Mouse (Mus musculus) liver, embryonic 14.5 days (tissue): ENCODE measurements around the gene Mbd3l1. TPM values are rescaled to one million over a fixed set of nuclear protein-coding genes. Genes with fewer than 3 reads are reported as not detected.

ENCODE experiments used
- ATAC-seq: fragments of 200-750 bp; cut with Nextera tagmentation; 2 replicates; pipeline ENCODE4 v1.8.0; 2017; ENCODE audit warnings: moderate number of reproducible peaks, mild to moderate bottlenecking, moderate library complexity; ENCODE audit not compliant: insufficient read depth
- DNase-seq, 3 experiments: peaks; one replicate each; pipeline ENCODE4 v3.0.0-alpha.2; 2012 to 2013; ENCODE audit warnings: low read depth in 3 of 3, low spot score in 3 of 3
- H3K27ac ChIP-seq: fragments of 300-500 bp; sonication (generic); 2 replicates; pipeline ENCODE4 v1.5.1; 2014; ENCODE audit warnings: moderate library complexity, mild to moderate bottlenecking, control low read depth, inconsistent platforms
- H3K27me3 ChIP-seq: fragments of 300-500 bp; sonication (generic); 2 replicates; pipeline ENCODE4 v1.6.1; 2014; ENCODE audit warnings: mild to moderate bottlenecking, low read length, moderate library complexity; ENCODE audit not compliant: control insufficient read depth, insufficient read depth
- H3K36me3 ChIP-seq: fragments of 300-500 bp; sonication (generic); replicated peaks from 2 replicates; pipeline ENCODE4 v1.6.1; 2014; ENCODE audit warnings: low read depth; ENCODE audit not compliant: control insufficient read depth, insufficient read depth
- H3K4me1 ChIP-seq, 2 experiments: fragments of 200-500 bp in 1 of 2; fragments of 300-500 bp in 1 of 2; sonication (generic) in 1 of 2; replicated peaks; 2 replicates each; pipeline ENCODE4 v1.6.1; 2012 to 2014; ENCODE audit warnings: antibody characterized with exemption in 1 of 2, inconsistent platforms in 1 of 2, low read length in 1 of 2; ENCODE audit not compliant: control insufficient read depth in 2 of 2, insufficient read depth in 2 of 2
- H3K4me2 ChIP-seq: fragments of 300-500 bp; sonication (generic); 2 replicates; pipeline ENCODE4 v1.6.1; 2014; ENCODE audit warnings: low read depth, mild to moderate bottlenecking, control low read depth, moderate library complexity
- H3K4me3 ChIP-seq, 2 experiments: fragments of 200-500 bp in 1 of 2; fragments of 300-500 bp in 1 of 2; sonication (generic) in 1 of 2; 2 replicates each; pipeline ENCODE4 v1.5.1; 2012 to 2014; ENCODE audit warnings: low read depth in 2 of 2, low read length in 2 of 2, mild to moderate bottlenecking in 2 of 2, control low read depth in 1 of 2, inconsistent platforms in 1 of 2, moderate library complexity in 1 of 2; ENCODE audit not compliant: insufficient read depth in 1 of 2
- H3K9ac ChIP-seq: fragments of 300-500 bp; sonication (generic); replicated peaks from 2 replicates; pipeline ENCODE4 v1.6.1; 2014; ENCODE audit warnings: mild to moderate bottlenecking, control low read depth, moderate library complexity
- H3K9me3 ChIP-seq: fragments of 300-500 bp; sonication (generic); 2 replicates; pipeline ENCODE4 v1.6.1; 2016; ENCODE audit warnings: low read length, mixed read lengths; ENCODE audit not compliant: control insufficient read depth
- CTCF ChIP-seq: IDR thresholded peaks from 2 replicates; pipeline ENCODE4 v1.5.1; 2016; ENCODE audit warnings: antibody characterized with exemption, low read depth, control low read depth
- EP300 ChIP-seq: IDR thresholded peaks from 2 replicates; pipeline ENCODE4 v1.6.1; 2016; ENCODE audit warnings: antibody characterized with exemption, low read depth
- WGBS: fragments of 180-500 bp; shearing (Covaris S2); extraction: QIAGEN DNeasy Blood & Tissue Kit; methylation state at CpG from one replicate; pipeline ENCODE4 v1.1.7; 2014; ENCODE audit not compliant: insufficient replicate concordance; 5-methylcytosine and 5-hydroxymethylcytosine counted together
- polyA plus RNA-seq, 2 experiments: library from polyadenylated mRNA; depleted of rRNA in 1 of 2; stranded (reverse) in 1 of 2; unstranded in 1 of 2; fragments of >200 nt; fragmentation: Nextera tagmentation in 1 of 2; extraction: Ambion mirVana in 1 of 2; gene quantifications; 2 replicates each; pipeline versions ENCODE4 v1.2.1 to v1.2.3; 2012 to 2014

Gene Mbd3l1
- not detected in 2 replicates for polyA plus RNA-seq (2012; rRNA removed)
- polyA plus RNA-seq (2014; fragmentation: Nextera tagmentation; extraction: Ambion mirVana): not detected in 2 replicates

GRCm38 (mm10) chr9:18478168-18478567 lies at the start of gene Mbd3l1, which contains the start of gene Zfp558:
Gene Mbd3l1, plus strand, starts transcription at chr9:18478359.
Gene Zfp558, minus strand, starts transcription at chr9:18478268.
- 59% methylated on average over 3 of the region's 3 CpGs for WGBS
- Histone ChIP-seq H3K27me3 (no peaks in the 10 kb centered on the region), H3K27ac (no peak within 1 kb of the TSS), H3K9me3 (no peaks in the 10 kb centered on the region), H3K9ac (no peak within 1 kb of the TSS), H3K4me2 (no peak within 1 kb of the TSS), H3K4me1 (no peaks in the 10 kb centered on the region; a peak in 2 of 4 replicates), H3K4me3 (no peak within 1 kb of the TSS), H3K36me3 (no peaks in the 10 kb centered on the region)
- TF ChIP-seq EP300 (no peak), CTCF (no peak)
- DNase-seq: no peak
- ATAC-seq: no peak

- no peaks in the 10 kb centered on the region for H3K4me1 ChIP-seq
- no peaks in the 10 kb centered on the region for H3K36me3 ChIP-seq
These were observed 47.8 kb upstream of the Mbd3l1 start, which contains the start of gene Mbd3l2 for GRCm38 (mm10) chr9:18430354-18430753. Gene Mbd3l2, plus strand, starts transcription at chr9:18430654.

GRCm38 (mm10) chr9:18431687-18432086 lies 46.5 kb upstream of the Mbd3l1 start:
- DNase-seq (no peak), ATAC-seq (no peak)
- no peak for TF ChIP-seq CTCF
- no peak for TF ChIP-seq EP300
- no peaks in the 10 kb centered on the region for H3K27me3 ChIP-seq
- no peaks in the 10 kb centered on the region for H3K9me3 ChIP-seq
- 69% methylated on average over 10 of the region's 10 CpGs for WGBS
- H3K36me3 ChIP-seq: no peaks in the 10 kb centered on the region
- H3K4me3 ChIP-seq: no peak overlapping the region
- H3K4me2 ChIP-seq: no peak overlapping the region
- no peak overlapping the region for H3K27ac ChIP-seq
- H3K4me1 ChIP-seq: no peaks in the 10 kb centered on the region
- H3K9ac ChIP-seq: no peak overlapping the region

More at GRCm38 (mm10) chr9:18430354-18430753, 47.8 kb upstream of the Mbd3l1 start, which contains the start of gene Mbd3l2:
- TF ChIP-seq CTCF (no peak), EP300 (no peak)
- H3K4me3 ChIP-seq: no peak within 1 kb of the TSS
- no peaks in the 10 kb centered on the region for H3K27me3 ChIP-seq
- H3K9ac ChIP-seq: no peak within 1 kb of the TSS
- ATAC-seq (no peak), DNase-seq (no peak)
- H3K27ac ChIP-seq: no peak within 1 kb of the TSS
- H3K9me3 ChIP-seq: no peaks in the 10 kb centered on the region
- H3K4me2 ChIP-seq: no peak within 1 kb of the TSS

- H3K27me3 ChIP-seq: no peaks in the 10 kb centered on the region
- DNase-seq (no peak), ATAC-seq (no peak)
- H3K27ac ChIP-seq: no peak overlapping the region
- no peaks in the 10 kb centered on the region for H3K4me1 ChIP-seq
- no peak overlapping the region for H3K9ac ChIP-seq
- H3K4me2 ChIP-seq: no peak overlapping the region
- H3K4me3 ChIP-seq: no peak overlapping the region
- 66% methylated on average over 4 of the region's 4 CpGs for whole genome bisulfite sequencing
- H3K9me3 ChIP-seq: no peaks in the 10 kb centered on the region; the same call in 1 of the 2 replicates
- no peaks in the 10 kb centered on the region for H3K36me3 ChIP-seq
- TF ChIP-seq EP300 (no peak), CTCF (no peak)
These were observed 21.6 kb upstream of the Mbd3l1 start for GRCm38 (mm10) chr9:18456520-18456919.

GRCm38 (mm10) chr9:18467350-18467749 lies 10.8 kb upstream of the Mbd3l1 start:
- Histone ChIP-seq H3K27ac (no peak overlapping the region), H3K9ac (no peak overlapping the region), H3K9me3 (no peaks in the 10 kb centered on the region), H3K4me1 (no peaks in the 10 kb centered on the region), H3K4me2 (no peak overlapping the region), H3K27me3 (no peaks in the 10 kb centered on the region), H3K4me3 (no peak overlapping the region), H3K36me3 (no peaks in the 10 kb centered on the region)
- DNase-seq (no peak), ATAC-seq (no peak)
- TF ChIP-seq CTCF (no peak), EP300 (no peak)
- 60% methylated on average over 3 of the region's 3 CpGs for WGBS
